In genomic region chr7:145206801-145207200, GRCm38 (mm10) we compare ENCODE assay signal across 8 mouse cellular contexts. TPM values are rescaled to one million over a fixed set of nuclear protein-coding genes. Genes with fewer than 3 reads are reported as not detected.
A peak's percentile ranks its signal among the peaks of the same experiment; 100 is the strongest.
DNase-seq lines count a peak whose midpoint lies in the region; ATAC-seq and TF ChIP-seq lines count a peak whose summit lies in the region.

No protein-coding gene starts in this region.

- H3K4me3 ChIP-seq in left cerebral cortex, adult 2 months = no peak overlapping the region
- 0 out of 2 replicates have a peak overlapping the region, but pooled peaks have one; percentile 5 for H3K4me3 ChIP-seq in forebrain, embryonic 12.5 days (replicated peaks)
- no peak overlapping the region for H3K4me3 ChIP-seq in limb, embryonic 13.5 days
- H3K4me3 ChIP-seq in stomach, embryonic 14.5 days (ENCODE audit: low read depth, low read length) = no peak overlapping the region

- no peaks in the 10 kb centered on the region for H3K36me3 ChIP-seq in forebrain, embryonic 12.5 days (replicated peaks)
- H3K36me3 ChIP-seq in limb, embryonic 13.5 days = no peaks in the 10 kb centered on the region
- H3K36me3 ChIP-seq in stomach, embryonic 14.5 days (ENCODE audit: control insufficient read depth, insufficient read depth, low read length) = no peaks in the 10 kb centered on the region

- peak overlapping the region; percentile 47 for H3K9ac ChIP-seq in forebrain, embryonic 12.5 days
- H3K9ac ChIP-seq in limb, embryonic 13.5 days = peak overlapping the region; percentile 69
- peak overlapping the region; percentile 41 for H3K9ac ChIP-seq in stomach, embryonic 14.5 days (replicated peaks; ENCODE audit: low read depth, low read length)

- no peak for TF ChIP-seq CTCF in left cerebral cortex, adult 2 months (IDR thresholded peaks at IDR 0.05)

- H3K27ac ChIP-seq in left cerebral cortex, adult 2 months = peak overlapping the region; percentile 74
- H3K27ac ChIP-seq in forebrain, embryonic 12.5 days = peak overlapping the region; percentile 99
- H3K27ac ChIP-seq in limb, embryonic 13.5 days = peak overlapping the region; percentile 96
- peak overlapping the region; percentile 95 for H3K27ac ChIP-seq in stomach, embryonic 14.5 days (ENCODE audit: low read length)

- H3K4me2 ChIP-seq in forebrain, embryonic 12.5 days = peak overlapping the region; percentile 34
- H3K4me2 ChIP-seq in limb, embryonic 13.5 days (replicated peaks) = peak overlapping the region; percentile 54
- H3K4me2 ChIP-seq in stomach, embryonic 14.5 days (replicated peaks; ENCODE audit: low read depth, low read length) = peak overlapping the region; percentile 43

- H3K9me3 ChIP-seq in forebrain, embryonic 12.5 days = no peaks in the 10 kb centered on the region
- H3K9me3 ChIP-seq in limb, embryonic 13.5 days = no peaks in the 10 kb centered on the region
- H3K9me3 ChIP-seq in stomach, embryonic 14.5 days (ENCODE audit: control insufficient read depth, low read depth, low read length) = no peaks in the 10 kb centered on the region

- H3K27me3 ChIP-seq in forebrain, embryonic 12.5 days = no peaks in the 10 kb centered on the region
- H3K27me3 ChIP-seq in limb, embryonic 13.5 days = no peaks in the 10 kb centered on the region
- H3K27me3 ChIP-seq in stomach, embryonic 14.5 days (ENCODE audit: control insufficient read depth, insufficient read depth, low read length) = no peaks in the 10 kb centered on the region

- no peak for DNase-seq in left cerebral cortex, adult 2 months (ENCODE audit: extremely low spot score in 1 of 2, low spot score in 2 of 2)
- DNase-seq in left cerebral cortex, postnatal 10 days (ENCODE audit: extremely low spot score in 1 of 2, low spot score in 2 of 2) = no peak
- DNase-seq in right cerebral cortex, postnatal 25 days = no peak
- no peak for DNase-seq in left cerebral cortex, adult 9 months (ENCODE audit: low spot score in 2 of 2)
- DNase-seq in natural killer cell, adult 2 months (ENCODE audit: low spot score in 2 of 2) = no peak

- WGBS in forebrain, embryonic 12.5 days = 32% methylated on average over 6 of the region's 6 CpGs
- whole genome bisulfite sequencing in limb, embryonic 13.5 days = 51% methylated on average over 6 of the region's 6 CpGs
- WGBS in stomach, embryonic 14.5 days = 74% methylated on average over 6 of the region's 6 CpGs

- intact Hi-C loops in left cerebral cortex, adult 2 months (cut with DNase I) = no loop called here
- intact Hi-C loops in left cerebral cortex, postnatal 10 days (cut with DNase I) = no loop called here

- peaks cover 56% of the 10 kb centered on the region for H3K4me1 ChIP-seq in forebrain, embryonic 12.5 days
- H3K4me1 ChIP-seq in limb, embryonic 13.5 days = peaks cover 47% of the 10 kb centered on the region
- H3K4me1 ChIP-seq in stomach, embryonic 14.5 days (ENCODE audit: control insufficient read depth, insufficient read depth, low read length) = peaks cover 26% of the 10 kb centered on the region

- no peak for ATAC-seq in forebrain, embryonic 12.5 days (ENCODE audit: low FRiP score)
- no peak for ATAC-seq in limb, embryonic 13.5 days (ENCODE audit: low FRiP score, low read depth)
- ATAC-seq in stomach, embryonic 14.5 days (ENCODE audit: insufficient number of reproducible peaks, insufficient read depth, low FRiP score, low read depth) = no peak

RNA-seq across cellular contexts. Expression of gene 1810010D01Rik, which starts 1.1 kb away (rescaled TPM):
- total RNA-seq in left cerebral cortex, adult 2 months (2021) = 1 to 10 TPM; 1.2 to 1.8 TPM
- total RNA-seq in left cerebral cortex, postnatal 10 days (2021) = under 1 TPM in 1 of 2 experiments, not detected in 1; 0.73 TPM
- polyA plus RNA-seq in forebrain, embryonic 12.5 days (2016; fragmentation: Nextera tagmentation; extraction: Ambion mirVana) = 0.59 and 0.91 TPM in 2 replicates
- polyA plus RNA-seq in limb, embryonic 13.5 days (2015; fragmentation: Nextera tagmentation; extraction: Ambion mirVana) = 0.60 TPM in 1 of 2 replicates, not detected in the other
- 0.71 and 0.88 TPM in 2 replicates for polyA plus RNA-seq in stomach, embryonic 14.5 days (2014; fragmentation: Nextera tagmentation; extraction: Ambion mirVana)
